Mouse (Mus musculus) layer of hippocampus, postnatal 14 days (tissue): ENCODE results near the gene Uck2. TPM values are rescaled to one million over a fixed set of nuclear protein-coding genes. Genes with fewer than 3 reads are reported as not detected.

Experiments used
- DNase-seq, 2 experiments: peaks; one replicate each; pipeline ENCODE4 v3.0.0; 2021 to 2022; ENCODE audit warnings: low spot score in 2 of 2, mixed read lengths in 1 of 2
- microRNA-seq, 2 experiments: library from miRNA; unstranded; fragments of <30 nt; microRNA quantifications; one replicate each; pipeline ENCODE4 v1.2.0; 2021
- total RNA-seq, 2 experiments: library from RNA; stranded (reverse); gene quantifications; 2 replicates each; pipeline ENCODE4 v1.2.3; 2021

The Uck2 gene
- total RNA-seq, 2 experiments from 2014 or later, result 64.2 to 68.1 TPM

DNA sequence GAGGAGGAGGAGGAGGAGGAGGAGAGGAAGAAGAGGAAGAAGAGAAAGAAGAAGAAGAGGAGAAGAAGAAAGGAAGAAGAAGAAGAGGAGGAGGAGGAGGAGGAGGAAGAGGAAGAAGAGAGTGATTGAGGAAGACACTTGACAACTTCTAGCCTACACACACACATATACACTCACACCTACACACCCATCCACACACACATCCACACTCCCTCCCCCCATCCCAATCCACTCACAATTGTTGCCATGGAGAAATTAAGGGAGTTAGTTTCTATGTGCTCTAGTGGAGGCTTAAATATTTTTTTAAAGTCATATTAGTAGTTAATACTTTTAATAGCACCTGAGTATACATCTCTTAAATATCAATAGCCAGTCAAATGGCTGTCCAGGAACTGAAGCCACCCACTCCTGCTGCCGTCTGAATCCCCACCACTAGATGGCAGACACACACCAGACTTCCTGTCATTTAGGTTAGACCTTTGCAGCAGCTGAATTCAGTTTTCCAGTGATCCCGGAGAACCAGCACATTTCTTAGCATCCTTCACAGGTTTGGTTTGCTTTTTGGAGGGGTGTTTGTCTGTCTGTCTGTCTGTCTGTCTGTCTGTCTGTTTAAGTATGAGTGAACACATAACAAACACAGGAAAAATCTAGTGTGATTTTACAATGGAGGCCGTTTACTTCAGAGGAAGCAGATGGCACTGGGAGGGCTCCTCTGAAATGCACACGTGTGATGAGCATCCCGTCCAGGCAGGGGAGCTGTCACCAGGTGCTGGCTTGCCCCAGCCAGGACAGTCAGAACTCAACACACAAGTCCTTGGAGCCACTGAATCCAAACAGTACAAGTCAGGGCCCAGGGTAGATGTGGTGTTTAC is 64.6 kb downstream of the Uck2 start:
- DNase-seq, result peak; percentile 77 to 93

DNA sequence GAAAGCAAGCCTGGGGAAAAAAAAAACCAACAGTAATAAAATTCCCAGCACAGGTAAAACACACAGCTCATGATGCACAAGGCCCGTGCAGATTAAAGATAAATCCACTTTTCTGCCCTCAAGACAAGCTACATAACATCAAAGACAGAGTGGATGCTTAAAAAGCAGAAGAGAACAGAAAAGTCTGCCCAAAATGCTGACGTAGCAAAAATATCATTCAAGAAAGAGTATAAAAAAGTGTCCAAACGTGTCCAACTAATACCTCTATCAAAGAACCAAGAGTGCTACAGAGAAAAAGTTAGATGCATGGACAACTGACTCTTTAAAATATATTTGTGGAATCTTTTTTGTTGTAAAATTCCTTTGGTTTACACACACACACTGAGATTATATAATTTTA is 69.7 kb downstream of the Uck2 start:
- no peak for DNase-seq

DNA sequence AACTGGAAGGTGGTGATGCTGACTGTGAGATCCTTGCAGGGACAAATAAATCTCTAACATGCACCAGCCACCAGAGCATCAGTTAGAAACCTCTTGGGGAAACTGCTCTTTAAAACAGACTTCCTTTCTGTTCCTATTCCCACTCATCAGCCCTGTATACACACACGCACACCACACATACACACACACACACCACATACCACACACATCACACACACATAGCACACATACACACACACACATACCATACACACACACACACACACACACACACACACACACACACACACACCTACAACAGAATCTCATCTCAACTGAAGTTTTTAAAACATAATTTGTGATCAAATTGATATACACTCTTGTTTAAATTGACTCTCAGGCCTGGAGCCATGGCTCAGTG is 72.4 kb downstream of the Uck2 start:
- DNase-seq, result no peak

DNA sequence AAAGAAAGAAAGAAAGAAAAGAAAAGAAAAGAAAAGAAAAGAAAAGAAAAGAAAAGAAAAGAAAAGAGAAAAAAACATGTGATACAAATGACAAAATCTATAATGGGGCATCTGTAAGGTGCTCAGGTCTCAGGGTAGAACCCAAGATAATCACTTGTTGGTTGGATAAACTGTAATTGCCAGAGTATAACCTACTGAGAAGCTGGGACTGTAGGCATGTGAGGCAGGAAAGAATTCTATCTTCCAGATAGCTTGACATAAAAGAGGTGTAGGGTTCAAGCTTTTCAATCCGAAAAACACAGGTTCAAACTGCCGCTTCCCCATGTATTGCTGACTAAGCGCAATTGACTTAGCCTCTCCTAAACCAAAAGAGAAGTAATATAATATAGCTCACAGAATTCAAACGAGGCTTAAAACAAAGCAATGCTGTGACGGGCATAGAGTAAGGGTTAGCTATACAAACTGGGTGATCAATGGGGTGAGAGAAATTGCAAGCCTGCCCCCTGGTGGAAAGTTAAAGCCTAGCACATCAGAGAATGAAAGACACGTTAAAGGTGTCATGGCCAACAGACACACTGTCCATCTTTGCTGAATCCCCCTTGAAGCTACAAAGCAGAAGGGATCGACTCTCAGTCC is 73.0 kb downstream of the Uck2 start:
- peak; percentile 72 to 74 for DNase-seq

DNA sequence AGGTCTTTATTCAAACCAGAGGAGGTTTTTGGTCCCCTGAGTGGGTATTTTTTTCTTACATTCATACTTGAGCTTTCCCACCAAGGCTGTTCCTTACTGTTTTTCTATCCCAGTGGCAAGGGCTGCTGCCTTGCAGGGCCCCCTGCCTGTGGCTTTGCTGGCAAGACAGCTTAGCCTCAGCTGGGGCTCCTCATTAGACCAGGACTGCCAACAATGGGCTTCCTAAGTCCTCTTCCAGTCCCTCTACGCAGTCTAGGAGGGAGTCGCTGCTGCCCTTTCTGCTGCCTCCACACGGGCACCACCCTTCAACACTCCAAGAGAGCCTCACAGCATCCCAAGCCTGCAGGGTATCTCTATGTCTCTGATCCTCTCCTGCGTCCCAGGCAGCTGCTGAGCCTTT is 76.3 kb downstream of the Uck2 start:
- no peak for DNase-seq

DNA sequence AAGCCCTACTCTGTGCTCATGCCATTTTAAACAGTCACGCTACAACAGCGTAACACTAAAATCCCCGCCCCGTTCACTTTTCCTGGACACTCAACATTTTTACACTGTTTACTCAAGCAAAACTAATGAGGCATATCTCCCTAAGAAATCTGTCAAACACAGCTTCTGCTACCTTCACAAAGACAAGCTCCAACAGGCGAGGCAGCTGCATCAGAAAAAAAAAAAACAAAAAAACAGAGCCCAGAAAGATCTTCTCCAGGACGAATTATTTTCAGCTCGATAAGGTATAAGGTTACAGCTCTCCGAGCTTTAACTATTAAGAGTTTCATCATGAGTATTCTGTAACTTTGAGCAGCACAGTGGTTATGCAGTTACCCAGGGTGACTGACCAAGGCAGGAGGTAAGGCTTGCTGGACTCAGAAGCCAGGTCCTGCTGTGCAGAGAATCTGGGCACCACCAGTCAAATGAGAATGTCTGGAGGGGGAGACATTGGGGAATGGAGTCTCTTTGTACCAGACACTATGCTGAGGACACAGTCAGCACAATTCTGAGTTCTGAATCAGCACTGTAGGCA is 79.9 kb downstream of the Uck2 start:
- DNase-seq, result no peak

DNA sequence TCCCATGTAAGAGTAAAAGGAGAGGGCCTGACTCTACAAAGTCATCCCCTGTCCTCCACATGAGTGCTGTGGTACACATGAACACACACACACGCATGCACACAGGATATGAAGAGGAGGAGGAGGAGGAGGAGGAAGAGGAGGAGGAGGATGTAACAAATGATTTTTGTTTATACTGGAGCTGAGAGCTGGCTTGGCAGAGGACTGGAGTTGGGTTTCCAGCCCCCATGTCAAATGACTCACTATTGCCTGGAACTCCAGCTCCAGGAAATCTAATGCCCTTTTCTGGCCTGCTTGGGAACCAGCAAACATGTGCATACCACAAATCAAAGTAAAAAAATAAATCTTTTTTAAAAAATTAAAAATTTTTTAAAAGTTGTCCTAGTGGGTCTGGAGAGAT is 80.7 kb downstream of the Uck2 start:
- no peak for DNase-seq

DNA sequence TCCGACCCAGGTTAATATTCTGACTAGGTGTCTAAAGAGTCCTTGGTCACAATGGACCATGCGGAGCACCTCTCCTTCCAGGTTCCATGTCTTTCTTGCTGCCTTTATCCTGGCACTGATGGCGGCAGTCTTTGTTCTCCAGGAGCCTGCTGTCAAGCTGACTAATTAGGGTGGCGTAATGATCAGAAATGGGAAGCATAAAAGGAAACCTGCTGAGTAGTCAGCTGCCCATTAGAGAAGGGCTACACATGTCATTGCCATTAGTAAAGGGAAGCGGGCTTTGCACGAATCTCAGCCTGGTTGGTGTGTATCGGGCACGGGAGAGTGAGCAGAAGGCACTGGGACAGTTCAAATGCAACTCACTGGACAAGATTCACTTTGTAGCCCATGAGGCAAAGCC is 90.4 kb downstream of the Uck2 start:
- peak in 1 of 2 experiments; percentile 24 for DNase-seq

DNA sequence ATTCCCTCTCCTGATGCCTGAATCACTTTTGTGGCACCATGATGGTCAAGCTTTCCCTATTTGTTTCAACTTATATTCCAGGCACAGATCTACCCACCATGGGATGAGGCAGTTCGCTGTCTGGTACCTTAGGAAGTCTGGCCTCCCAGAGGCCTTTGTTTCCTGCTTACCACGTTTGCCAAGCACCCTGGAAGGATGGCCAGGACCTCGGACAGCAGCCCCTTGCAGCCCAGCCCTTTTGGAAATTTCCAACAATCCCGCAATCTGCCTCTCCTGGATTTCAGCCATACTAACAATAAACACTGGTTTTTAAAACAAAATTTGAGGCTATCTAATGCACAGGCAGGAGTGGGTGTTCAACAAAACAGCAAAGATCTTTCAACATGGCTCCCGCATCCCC is 97.3 kb downstream of the Uck2 start:
- no peak for DNase-seq

DNA sequence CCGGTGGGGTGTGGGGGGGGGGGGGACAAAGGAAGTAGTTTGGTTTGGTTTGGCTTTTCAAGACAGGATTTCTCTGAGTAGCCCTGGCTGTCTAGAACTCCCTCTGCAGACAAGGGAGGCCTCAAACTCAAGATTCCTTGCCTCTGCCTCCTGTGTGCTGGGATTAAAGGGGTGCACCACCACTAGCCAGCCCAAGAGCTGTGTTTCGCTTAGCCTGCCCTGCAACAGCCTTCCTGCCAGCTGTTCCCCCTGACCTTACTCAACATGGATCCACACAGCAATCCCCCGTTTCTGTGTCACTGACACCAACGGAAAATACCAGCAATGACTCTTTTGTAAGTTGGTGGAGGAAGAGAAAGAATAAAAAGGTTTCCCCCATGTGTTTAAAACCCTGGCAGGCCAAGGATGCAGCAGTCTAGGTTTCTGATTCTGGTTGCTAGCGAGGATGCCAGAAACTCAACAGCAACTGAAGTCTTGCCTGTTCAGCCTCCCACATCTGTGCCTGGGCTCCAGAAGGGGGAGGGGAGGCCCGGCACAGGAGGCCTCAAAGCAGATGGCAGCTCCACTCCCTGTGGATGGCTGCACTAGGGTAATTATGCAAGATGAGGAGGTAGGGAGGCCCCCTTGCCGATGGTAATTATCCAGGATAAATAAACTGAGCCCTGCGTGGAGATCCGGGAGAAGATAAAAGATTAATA is 103.1 kb downstream of the Uck2 start:
- DNase-seq, result peak; percentile 10 to 11

Small RNAs within 50 kb of the gene (microRNA-seq; reads per million reads assigned to microRNA genes)
- gene Mir6347, result 0 reads per million in 2 experiments

Other genes with a start within 250 kb of the Uck2 start
- 10 to 100 TPM; 43.2 to 48.9 TPM for gene Tmco1, start 23.1 kb upstream of the Uck2 start, total RNA-seq
- 10 to 100 TPM; 19.5 to 22.5 TPM for gene Aldh9a1, start 64.7 kb upstream of the Uck2 start, total RNA-seq
- gene Mgst3, start 108.5 kb upstream of the Uck2 start, total RNA-seq, result 100 to 1,000 TPM; 113 to 115 TPM
- not detected for gene Lrrc52, start 181.5 kb upstream of the Uck2 start, total RNA-seq